Mouse (Mus musculus) E14TG2a.4 (cell line): ENCODE measurements around the gene Spaar.
"Not testable (repeated sequence)": the region's sequence is repeated elsewhere in the genome, so short reads cannot be mapped to it uniquely, and the experiment has no call there.

Source experiments
- CTCF ChIP-seq: conservative IDR thresholded peaks from 2 replicates; pipeline ENCODE4 v1.5.1; 2014; ENCODE audit warnings: low read length
- POU5F1 ChIP-seq: IDR thresholded peaks from 2 replicates; pipeline ENCODE4 v1.6.1; 2014; ENCODE audit warnings: low read length, borderline replicate concordance

- not testable (repeated sequence) for TF ChIP-seq CTCF
- TF ChIP-seq POU5F1, result peak; percentile 13; the same call in 1 of the 2 replicates
These were observed 66.0 kb downstream of the Spaar start for GRCm38 (mm10) chr4:43795844-43796243.
